Mouse (Mus musculus) limb, embryonic 14.5 days (tissue): ENCODE data around the gene Vti1a. TPM values are rescaled to one million over a fixed set of nuclear protein-coding genes. Genes with fewer than 3 reads are reported as not detected.
A peak's percentile ranks its signal among the peaks of the same experiment; 100 is the strongest.

Experiments
- ATAC-seq: fragments of 200-750 bp; cut with Nextera tagmentation; 2 replicates; pipeline ENCODE4 v1.8.0; 2017; ENCODE audit warnings: low read depth, moderate number of reproducible peaks, moderate TSS enrichment; ENCODE audit not compliant: low FRiP score
- DNase-seq: peaks from one replicate; pipeline ENCODE4 v3.0.0-alpha.2; 2015; ENCODE audit warnings: low spot score
- H3K27ac ChIP-seq: fragments of 300-500 bp; sonication (generic); replicated peaks from 2 replicates; pipeline ENCODE4 v1.5.1; 2014; ENCODE audit warnings: low read depth, mild to moderate bottlenecking, low read length, moderate library complexity, mixed read lengths
- H3K27me3 ChIP-seq: fragments of 300-500 bp; sonication (generic); 2 replicates; pipeline ENCODE4 v1.6.1; 2014; ENCODE audit warnings: low read length, mixed read lengths; ENCODE audit not compliant: control insufficient read depth, insufficient read depth
- H3K36me3 ChIP-seq: fragments of 300-500 bp; sonication (generic); 2 replicates; pipeline ENCODE4 v1.6.1; 2014; ENCODE audit warnings: mild to moderate bottlenecking, low read length, moderate library complexity, mixed read lengths; ENCODE audit not compliant: control insufficient read depth, insufficient read depth
- H3K4me1 ChIP-seq: fragments of 300-500 bp; sonication (generic); 2 replicates; pipeline ENCODE4 v1.6.1; 2014; ENCODE audit warnings: antibody characterized with exemption, low read length, mixed read lengths; ENCODE audit not compliant: control insufficient read depth, insufficient read depth
- H3K4me2 ChIP-seq: fragments of 300-500 bp; sonication (generic); replicated peaks from 2 replicates; pipeline ENCODE4 v1.6.1; 2014; ENCODE audit warnings: low read depth, mild to moderate bottlenecking, low read length, moderate library complexity; ENCODE audit not compliant: severe bottlenecking
- H3K4me3 ChIP-seq: fragments of 300-500 bp; sonication (generic); replicated peaks from 2 replicates; pipeline ENCODE4 v1.5.1; 2014; ENCODE audit warnings: low read length
- H3K9ac ChIP-seq: fragments of 300-500 bp; sonication (generic); 2 replicates; pipeline ENCODE4 v1.6.1; 2014; ENCODE audit warnings: mild to moderate bottlenecking, low read depth, low read length, moderate library complexity; ENCODE audit not compliant: severe bottlenecking
- H3K9me3 ChIP-seq: fragments of 300-500 bp; sonication (generic); 2 replicates; pipeline ENCODE4 v1.6.1; 2016; ENCODE audit warnings: low read length; ENCODE audit not compliant: control insufficient read depth
- POLR2A ChIP-seq: fragments of 200-500 bp; IDR thresholded peaks from 2 replicates; pipeline ENCODE4 v1.8.0; 2012; ENCODE audit warnings: inconsistent platforms, mild to moderate bottlenecking, moderate library complexity, borderline replicate concordance; ENCODE audit not compliant: insufficient read depth, insufficient read length; ENCODE audit errors: extremely low read depth
- WGBS: fragments of 180-500 bp; shearing (Covaris S2); extraction: QIAGEN DNeasy Blood & Tissue Kit; methylation state at CpG from one replicate; pipeline ENCODE4 v1.1.7; 2014; 5-methylcytosine and 5-hydroxymethylcytosine counted together
- polyA plus RNA-seq, 2 experiments: library from polyadenylated mRNA; depleted of rRNA in 1 of 2; stranded (reverse) in 1 of 2; unstranded in 1 of 2; fragments of >200 nt; fragmentation: Nextera tagmentation in 1 of 2; extraction: Ambion mirVana in 1 of 2; gene quantifications; 2 replicates each; pipeline versions ENCODE4 v1.2.1 to v1.2.3; 2012 to 2014

Vti1a gene
- polyA plus RNA-seq, 2 experiments: 14.7 to 22.8 TPM

DNA sequence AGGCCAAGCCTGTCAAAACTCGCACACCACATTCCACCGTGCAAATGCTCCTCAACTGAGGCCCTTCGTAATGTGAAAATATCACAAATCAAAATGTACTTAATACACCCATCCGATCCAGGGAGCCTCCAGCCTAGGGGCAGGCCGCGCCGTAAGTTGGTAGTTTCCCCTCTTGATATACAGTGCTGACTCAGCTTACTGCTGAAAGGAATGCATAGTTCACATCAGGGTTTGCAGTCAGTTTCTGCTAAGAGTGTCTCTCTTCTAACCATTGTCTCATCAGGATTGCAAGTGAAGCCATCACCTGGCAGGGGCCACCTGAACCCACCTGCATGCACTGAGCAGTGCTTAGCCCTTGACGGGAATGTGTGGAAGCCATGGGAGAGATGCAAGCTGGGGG is 255.4 kb downstream of the Vti1a start:
- Histone ChIP-seq H3K27me3 (no peaks in the 10 kb centered on the region), H3K4me1 (peaks cover 16% of the 10 kb centered on the region), H3K27ac (no peak overlapping the region), H3K9me3 (no peaks in the 10 kb centered on the region), H3K9ac (no peak overlapping the region), H3K36me3 (no peaks in the 10 kb centered on the region), H3K4me2 (no peak overlapping the region), H3K4me3 (no peak overlapping the region)
- DNase-seq: no peak
- WGBS: 85% methylated on average over 8 of the region's 8 CpGs
- no peak for TF ChIP-seq POLR2A
- ATAC-seq: no peak

DNA sequence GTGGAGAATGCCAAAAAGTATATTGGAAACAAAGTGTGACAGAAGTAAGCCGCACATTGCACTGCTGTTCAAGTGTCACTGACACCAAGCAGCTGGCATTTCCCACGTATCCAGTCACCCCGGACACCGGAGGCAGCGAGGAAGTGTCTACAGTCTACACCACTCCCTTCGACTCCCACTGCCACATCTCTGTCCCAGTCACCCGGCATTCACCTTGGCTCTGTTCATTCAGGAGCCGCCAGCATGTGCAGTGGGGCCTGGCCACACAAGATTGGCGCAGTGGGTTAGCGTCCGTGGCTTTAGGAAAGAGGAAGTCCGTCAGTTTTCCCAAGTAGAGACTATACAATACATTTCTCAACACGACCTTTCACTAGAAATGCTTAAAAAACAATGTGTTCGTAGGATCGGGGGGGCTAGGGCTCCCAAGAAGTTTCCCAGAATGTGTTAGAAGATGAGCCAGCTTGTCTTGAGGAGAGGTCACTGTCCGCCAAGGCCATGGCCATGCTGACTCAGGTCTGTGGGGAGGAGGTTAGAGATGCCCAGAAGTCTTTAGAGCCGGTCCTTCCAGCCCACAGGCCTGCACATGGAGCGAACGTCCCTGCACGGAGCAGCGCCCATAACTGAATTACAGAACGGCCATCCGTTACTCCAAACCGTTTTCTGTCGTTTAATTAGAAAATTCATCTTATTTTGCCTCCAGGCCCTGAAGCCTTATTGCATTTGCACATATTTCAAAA is 261.4 kb downstream of the Vti1a start:
- 73% methylated on average over 25 of the region's 25 CpGs for WGBS
- ATAC-seq (no peak), DNase-seq (no peak)
- Histone ChIP-seq H3K4me3 (no peak overlapping the region), H3K27ac (no peak overlapping the region; the same call in 1 of the 2 replicates), H3K36me3 (no peaks in the 10 kb centered on the region), H3K27me3 (no peaks in the 10 kb centered on the region), H3K9me3 (no peaks in the 10 kb centered on the region), H3K9ac (no peak overlapping the region), H3K4me1 (peaks cover 22% of the 10 kb centered on the region), H3K4me2 (no peak overlapping the region)
- TF ChIP-seq POLR2A: no peak

DNA sequence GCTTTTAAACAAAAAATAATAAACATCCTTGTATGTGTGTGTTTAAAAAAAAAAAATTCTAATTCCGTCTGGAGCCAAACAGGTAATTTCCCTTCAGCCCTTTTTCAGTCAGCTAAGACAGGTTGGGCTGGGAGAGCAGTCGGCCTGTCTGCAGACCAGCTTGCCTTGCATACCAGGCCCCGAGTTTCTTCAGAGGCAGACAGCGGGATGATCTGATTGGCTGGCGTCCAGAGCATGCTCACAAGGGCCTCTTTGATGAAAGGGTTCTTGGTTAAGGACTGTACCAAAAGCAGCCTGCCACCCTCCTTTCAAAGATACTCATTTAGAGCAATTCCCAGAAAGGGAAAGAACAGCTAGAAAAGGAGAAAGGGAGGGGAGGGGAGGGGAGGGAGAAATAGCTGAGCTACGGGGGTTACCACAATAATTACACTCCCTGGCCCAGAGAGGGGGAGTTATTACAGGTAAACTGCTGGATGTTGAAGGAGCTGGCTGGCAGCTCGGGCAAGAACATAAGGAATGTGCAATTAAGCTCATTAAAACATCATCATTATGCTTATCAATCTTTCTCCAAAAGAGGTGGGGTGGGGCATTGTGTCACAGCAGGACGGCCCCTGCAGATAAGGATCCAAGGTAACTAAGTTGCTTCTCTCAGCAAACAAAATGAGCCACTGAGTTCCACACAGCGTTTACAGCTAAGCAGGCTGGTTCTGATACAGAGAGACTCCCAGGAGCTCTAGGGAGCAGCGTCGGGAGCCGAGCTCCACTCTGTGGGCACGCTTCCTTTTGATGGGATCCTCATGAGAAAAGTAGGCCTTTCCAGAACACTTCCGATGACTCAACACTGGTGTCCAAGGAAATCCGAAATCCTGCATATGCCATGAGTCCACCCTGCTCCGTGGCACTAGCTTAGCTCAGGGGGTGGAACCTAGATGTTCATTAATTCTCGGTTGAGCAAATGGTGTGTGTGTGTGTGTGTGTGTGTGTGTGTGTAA is 262.3 kb downstream of the Vti1a start:
- Histone ChIP-seq H3K9ac (no peak overlapping the region), H3K4me1 (peaks cover 24% of the 10 kb centered on the region), H3K36me3 (no peaks in the 10 kb centered on the region), H3K27ac (no peak overlapping the region), H3K4me2 (no peak overlapping the region), H3K9me3 (no peaks in the 10 kb centered on the region), H3K4me3 (no peak overlapping the region), H3K27me3 (no peaks in the 10 kb centered on the region)
- WGBS: 44% methylated on average over 17 of the region's 17 CpGs
- DNase-seq: peak; percentile 68
- no peak for TF ChIP-seq POLR2A
- peak; percentile 32 for ATAC-seq

DNA sequence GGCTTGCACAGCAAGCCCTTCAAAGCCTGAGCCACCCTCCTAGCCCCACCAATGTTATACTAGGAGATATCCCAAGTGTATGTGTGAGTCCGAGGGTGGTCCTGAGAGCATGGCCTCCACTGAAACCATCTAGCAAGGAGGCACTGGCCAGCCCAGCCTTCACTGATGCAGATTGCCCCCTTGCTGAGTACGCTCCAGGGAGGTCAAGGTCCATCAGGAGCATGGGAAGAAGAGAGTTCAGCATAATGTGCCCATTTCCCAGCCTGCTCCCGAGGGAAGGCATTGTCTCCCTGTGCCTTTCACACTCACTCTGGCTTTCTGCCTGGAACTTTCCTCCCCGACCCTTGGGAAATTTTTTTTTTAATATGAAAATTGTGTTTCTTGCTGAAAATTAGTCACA is 263.2 kb downstream of the Vti1a start:
- no peak overlapping the region for H3K4me3 ChIP-seq
- no peak overlapping the region for H3K9ac ChIP-seq
- no peak overlapping the region for H3K4me2 ChIP-seq
- no peak overlapping the region for H3K27ac ChIP-seq
- no peak for TF ChIP-seq POLR2A
- no peaks in the 10 kb centered on the region for H3K27me3 ChIP-seq
- no peaks in the 10 kb centered on the region for H3K9me3 ChIP-seq
- 87% methylated on average over 4 of the region's 4 CpGs for WGBS
- ATAC-seq (no peak), DNase-seq (no peak)
- peaks cover 26% of the 10 kb centered on the region for H3K4me1 ChIP-seq
- no peaks in the 10 kb centered on the region for H3K36me3 ChIP-seq

DNA sequence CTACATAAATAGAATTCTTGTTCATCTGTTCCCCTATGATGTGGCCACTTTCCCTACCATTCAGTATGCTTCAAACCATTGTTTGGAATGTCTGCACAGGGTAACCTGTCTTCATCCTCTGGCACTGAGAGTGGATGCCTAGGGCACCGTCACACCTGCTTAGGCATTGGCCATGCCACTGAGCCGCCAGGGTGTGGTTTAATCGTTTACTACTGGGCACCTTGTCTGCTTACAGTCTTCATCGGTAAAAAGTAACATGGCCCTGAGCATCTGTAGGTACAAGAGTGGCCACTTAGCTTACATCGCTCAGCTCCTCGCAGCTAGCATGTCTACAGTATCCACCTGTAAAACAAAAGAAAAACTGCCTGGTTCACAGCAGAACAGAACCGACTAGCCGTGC is 264.1 kb downstream of the Vti1a start:
- DNase-seq: no peak
- Histone ChIP-seq H3K27me3 (no peaks in the 10 kb centered on the region), H3K9ac (no peak overlapping the region), H3K4me3 (no peak overlapping the region), H3K27ac (no peak overlapping the region), H3K36me3 (no peaks in the 10 kb centered on the region), H3K9me3 (no peaks in the 10 kb centered on the region), H3K4me2 (no peak overlapping the region), H3K4me1 (peaks cover 26% of the 10 kb centered on the region)
- TF ChIP-seq POLR2A: no peak
- ATAC-seq: no peak
- 86% methylated on average over 8 of the region's 8 CpGs for WGBS
